Mouse (Mus musculus) CH12.LX (cell line): ENCODE results near the gene Sept5. TPM values are rescaled to one million over a fixed set of nuclear protein-coding genes. Genes with fewer than 3 reads are reported as not detected.

Experiments
- DNase-seq: peaks from one replicate; pipeline ENCODE4 v3.0.0-alpha.2; 2013; ENCODE audit errors: extremely low read depth
- H3K27ac ChIP-seq: 2 replicates; pipeline ENCODE4 v1.5.1; 2012; ENCODE audit warnings: low read depth, mild to moderate bottlenecking, control low read depth, moderate library complexity; ENCODE audit not compliant: insufficient read depth
- H3K27me3 ChIP-seq: replicated peaks from 2 replicates; pipeline ENCODE3; 2012; ENCODE audit warnings: inconsistent platforms
- H3K36me3 ChIP-seq, 2 experiments: replicated peaks in 1 of 2; 2 replicates each; pipeline versions ENCODE3 to v1.6.1; 2012; ENCODE audit warnings: inconsistent platforms in 1 of 2, low read length in 1 of 2, mild to moderate bottlenecking in 1 of 2, mixed read lengths in 1 of 2, moderate library complexity in 1 of 2; ENCODE audit not compliant: control insufficient read depth in 1 of 2, insufficient read depth in 1 of 2
- H3K4me1 ChIP-seq, 2 experiments: 2 replicates each; pipeline ENCODE4 v1.6.1; 2012; ENCODE audit warnings: inconsistent platforms in 1 of 2, moderate library complexity in 1 of 2; ENCODE audit not compliant: insufficient read depth in 2 of 2, control insufficient read depth in 1 of 2
- H3K4me2 ChIP-seq: 2 replicates; pipeline ENCODE4 v1.6.1; 2012; ENCODE audit warnings: low read depth, mild to moderate bottlenecking, control low read depth; ENCODE audit not compliant: poor library complexity, insufficient read depth, severe bottlenecking
- H3K4me3 ChIP-seq, 3 experiments: fragments of 150-350 bp in 1 of 3; sonication (generic) in 1 of 3; replicated peaks in 1 of 3; 2 replicates each; pipeline versions ENCODE3 to v1.5.1; 2011 to 2012; ENCODE audit warnings: low read depth in 2 of 3, low read length in 2 of 3, mild to moderate bottlenecking in 2 of 3, moderate library complexity in 2 of 3, control low read depth in 1 of 3, improper control_type of control experiment in 1 of 3, inconsistent platforms in 1 of 3, mixed read lengths in 1 of 3; ENCODE audit not compliant: poor library complexity in 1 of 3
- H3K79me2 ChIP-seq: replicated peaks from 2 replicates; pipeline ENCODE4 v1.6.1; 2012; ENCODE audit warnings: mild to moderate bottlenecking, moderate library complexity; ENCODE audit not compliant: control insufficient read depth, poor library complexity, insufficient read depth, severe bottlenecking; ENCODE audit errors: extremely low read depth
- H3K9ac ChIP-seq: 2 replicates; pipeline ENCODE4 v1.6.1; 2012; ENCODE audit warnings: low read depth, mild to moderate bottlenecking, control low read depth, moderate library complexity; ENCODE audit not compliant: insufficient read depth
- H3K9me3 ChIP-seq: replicated peaks from 2 replicates; pipeline ENCODE3; 2012; ENCODE audit warnings: low read length, inconsistent platforms, mixed read lengths
- CHD2 ChIP-seq: IDR thresholded peaks from 2 replicates; pipeline ENCODE4 v1.6.1; 2011; ENCODE audit warnings: low read length, improper control_type of control experiment
- HCFC1 ChIP-seq: IDR thresholded peaks from 2 replicates; pipeline ENCODE4 v1.6.1; 2012; ENCODE audit warnings: low read depth, mild to moderate bottlenecking, inconsistent platforms, low read length, improper control_type of control experiment
- IRF4 ChIP-seq: IDR thresholded peaks from 2 replicates; pipeline ENCODE4 v1.6.1; 2014; ENCODE audit warnings: low read depth, mild to moderate bottlenecking, inconsistent platforms, low read length, improper control_type of control experiment
- MAFK ChIP-seq: IDR thresholded peaks from 2 replicates; pipeline ENCODE4 v1.6.1; 2011; ENCODE audit warnings: low read length, improper control_type of control experiment; ENCODE audit not compliant: insufficient replicate concordance
- MAZ ChIP-seq: IDR thresholded peaks from 2 replicates; pipeline ENCODE4 v1.6.1; 2012; ENCODE audit warnings: low read depth, mild to moderate bottlenecking, inconsistent platforms, low read length, improper control_type of control experiment, moderate library complexity
- MXI1 ChIP-seq: IDR thresholded peaks from 2 replicates; pipeline ENCODE4 v1.6.1; 2011; ENCODE audit warnings: mild to moderate bottlenecking, low read depth, low read length, improper control_type of control experiment
- NELFE ChIP-seq: IDR thresholded peaks from 2 replicates; pipeline ENCODE4 v1.6.1; 2011; ENCODE audit warnings: low read depth, low read length, improper control_type of control experiment
- PAX5 ChIP-seq: IDR thresholded peaks from 2 replicates; pipeline ENCODE4 v1.6.1; 2012; ENCODE audit warnings: low read length, inconsistent platforms, mixed read lengths
- POLR2AphosphoS2 ChIP-seq: IDR thresholded peaks from 2 replicates; pipeline ENCODE4 v1.6.1; 2011; ENCODE audit warnings: low read depth, low read length, improper control_type of control experiment
- RAD21 ChIP-seq: IDR thresholded peaks from 2 replicates; pipeline ENCODE4 v1.6.1; 2011; ENCODE audit warnings: low read depth, mild to moderate bottlenecking, low read length, improper control_type of control experiment, moderate library complexity
- SIN3A ChIP-seq: IDR thresholded peaks from 2 replicates; pipeline ENCODE4 v1.6.1; 2012; ENCODE audit warnings: low read length, improper control_type of control experiment, inconsistent platforms
- SMC3 ChIP-seq: IDR thresholded peaks from 2 replicates; pipeline ENCODE4 v1.6.1; 2011; ENCODE audit warnings: low read depth, low read length, improper control_type of control experiment
- USF1 ChIP-seq: IDR thresholded peaks from 2 replicates; pipeline ENCODE4 v1.6.1; 2014; ENCODE audit warnings: low read depth, mild to moderate bottlenecking, inconsistent platforms, low read length, improper control_type of control experiment
- ZKSCAN1 ChIP-seq: IDR thresholded peaks from 2 replicates; pipeline ENCODE4 v1.6.1; 2012; ENCODE audit warnings: low read depth, inconsistent platforms, low read length, improper control_type of control experiment, borderline replicate concordance
- ZMIZ1 ChIP-seq: IDR thresholded peaks from 2 replicates; pipeline ENCODE4 v1.6.1; 2012; ENCODE audit warnings: low read depth, mild to moderate bottlenecking, inconsistent platforms, low read length, improper control_type of control experiment
- dilution Hi-C: fragments of 300-500 bp; cut with MboI; formaldehyde crosslinking; loops from 2 replicates; pipeline ENCODE4 v1.14.3; 2020; ENCODE audit warnings: low sequenced_read_pairs; ENCODE audit not compliant: extremely low pct_unique_long_range_greater_than_20kb, extremely low pct_ligation_motif_present
- in situ Hi-C: fragments of 300-500 bp; cut with MboI; formaldehyde crosslinking; loops from 3 replicates; pipeline ENCODE4 v1.14.3; 2019; ENCODE audit warnings: low sequenced_read_pairs, low pct_ligation_motif_present, low pct_unique_long_range_greater_than_20kb, mixed read lengths
- polyA plus RNA-seq: library from polyadenylated mRNA; unstranded; fragments of >175 nt; gene quantifications from 2 replicates; pipeline ENCODE4 v1.2.1, GENCODE M21; 2012; ENCODE audit warnings: low read depth; ENCODE audit not compliant: insufficient read length
- total RNA-seq, 2 experiments: library from RNA; depleted of rRNA; stranded (reverse); fragments of 300-350 nt in 1 of 2; fragments of >200 nt in 1 of 2; gene quantifications; 2 replicates each; pipeline ENCODE4 v1.2.3; 2012 to 2014

Sept5 gene
- total and polyA plus RNA-seq, 3 experiments = 0.56 to 3.9 (median 0.63) TPM

DNA sequence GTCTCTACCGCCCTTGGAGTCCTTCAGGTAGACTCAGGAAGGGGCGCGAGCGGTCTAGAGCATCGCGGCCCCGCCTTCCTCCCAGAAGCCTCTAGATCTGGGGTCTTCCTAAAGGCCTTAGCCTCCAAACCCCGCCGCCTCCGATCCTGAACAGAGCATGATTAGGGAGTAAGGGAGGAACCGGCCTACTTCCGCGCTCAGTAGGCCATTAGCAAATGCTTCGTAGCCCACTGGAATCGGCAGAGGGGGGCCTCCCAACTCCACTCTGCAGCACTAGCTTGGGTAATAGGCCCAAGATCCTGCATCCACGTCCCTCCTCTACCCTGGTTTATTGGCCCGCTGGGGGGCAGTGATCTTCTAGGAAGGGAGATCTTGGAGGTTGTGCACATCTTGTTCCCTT, 7.7 kb downstream of the Sept5 start, which contains the start of gene Gp1bb:
Gene Gp1bb, minus strand, starts transcription at position 385 of the 400 bp plus-strand sequence.
- Histone ChIP-seq H3K79me2 (no peaks in the 10 kb centered on the region), H3K9ac (no peak within 1 kb of the TSS), H3K27ac (no peak within 1 kb of the TSS), H3K4me1 (peaks cover 6 to 32% of the 10 kb centered on the region in 2 experiments)
- dilution Hi-C loops = no loop called here
- no peak for DNase-seq
- no peak for TF ChIP-seq MAFK
- TF ChIP-seq ZMIZ1 = no peak
- no peak for TF ChIP-seq ZKSCAN1
- TF ChIP-seq USF1 = no peak
- no peak for TF ChIP-seq POLR2AphosphoS2
- TF ChIP-seq, all 38 proteins: peak for 0
- H3K4me2 ChIP-seq = no peak within 1 kb of the TSS
- H3K27me3 ChIP-seq = peaks cover 75% of the 10 kb centered on the region
- in situ Hi-C loops = loop anchor here (5.0 kb wide), 1 partner anchor 270 kb away; no protein-coding TSS in a partner anchor
- no peaks in the 10 kb centered on the region for H3K36me3 ChIP-seq
- peaks cover 11% of the 10 kb centered on the region for H3K9me3 ChIP-seq
- no peak within 1 kb of the TSS for H3K4me3 ChIP-seq

DNA sequence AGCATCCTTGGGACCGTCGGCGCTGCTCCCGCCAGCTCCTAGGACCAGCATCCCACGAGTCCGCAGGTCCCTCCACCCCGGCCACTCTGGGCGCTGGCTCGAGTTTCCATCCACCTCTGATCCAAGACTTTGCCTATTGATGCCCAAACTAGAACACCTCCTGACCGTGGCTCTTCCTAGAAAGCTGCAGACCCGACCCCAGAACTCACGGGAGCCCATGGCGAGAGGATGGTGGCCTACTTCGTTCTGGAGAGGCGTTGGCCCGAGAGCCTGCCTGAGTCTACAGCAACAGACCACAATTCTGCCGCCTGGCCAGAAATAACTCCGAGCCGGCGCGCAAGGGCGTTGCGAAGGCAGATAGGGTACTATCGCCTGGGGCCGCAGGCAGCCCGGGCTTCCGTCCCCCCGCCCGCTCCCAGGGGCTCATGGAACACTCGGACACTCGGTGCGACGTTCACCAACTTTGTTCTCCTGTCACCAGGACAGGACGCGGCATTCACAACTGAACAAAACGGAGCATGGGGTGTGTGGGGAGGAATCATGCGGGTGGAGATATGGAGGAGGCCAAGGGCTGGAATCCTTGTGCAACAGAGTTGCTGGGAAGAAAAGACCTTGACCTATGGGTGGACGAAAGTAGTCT, 8.3 kb downstream of the Sept5 start:
- no peak overlapping the region for H3K4me2 ChIP-seq
- in situ Hi-C loops = loop anchor here (5.0 kb wide), 1 partner anchor 269 kb away; no protein-coding TSS in a partner anchor
- H3K4me1 ChIP-seq = peaks cover 6 to 28% of the 10 kb centered on the region in 2 experiments
- no peak overlapping the region for H3K27ac ChIP-seq
- H3K36me3 ChIP-seq = no peaks in the 10 kb centered on the region
- no peak for TF ChIP-seq SIN3A
- TF ChIP-seq MAZ = no peak
- TF ChIP-seq CHD2 = no peak
- TF ChIP-seq PAX5 = no peak
- no peak for TF ChIP-seq RAD21
- no peak for TF ChIP-seq SMC3
- TF ChIP-seq NELFE = no peak
- TF ChIP-seq IRF4 = no peak
- TF ChIP-seq HCFC1 = no peak
- no peak for TF ChIP-seq MXI1
- DNase-seq = no peak
- H3K4me3 ChIP-seq = no peak overlapping the region
- H3K79me2 ChIP-seq = no peaks in the 10 kb centered on the region
- dilution Hi-C loops = no loop called here
- H3K9ac ChIP-seq = no peak overlapping the region
- H3K9me3 ChIP-seq = peaks cover 11% of the 10 kb centered on the region
- H3K27me3 ChIP-seq = peaks cover 69% of the 10 kb centered on the region
